ENCODE assay signal across 1 mouse cellular context in the genomic region with DNA sequence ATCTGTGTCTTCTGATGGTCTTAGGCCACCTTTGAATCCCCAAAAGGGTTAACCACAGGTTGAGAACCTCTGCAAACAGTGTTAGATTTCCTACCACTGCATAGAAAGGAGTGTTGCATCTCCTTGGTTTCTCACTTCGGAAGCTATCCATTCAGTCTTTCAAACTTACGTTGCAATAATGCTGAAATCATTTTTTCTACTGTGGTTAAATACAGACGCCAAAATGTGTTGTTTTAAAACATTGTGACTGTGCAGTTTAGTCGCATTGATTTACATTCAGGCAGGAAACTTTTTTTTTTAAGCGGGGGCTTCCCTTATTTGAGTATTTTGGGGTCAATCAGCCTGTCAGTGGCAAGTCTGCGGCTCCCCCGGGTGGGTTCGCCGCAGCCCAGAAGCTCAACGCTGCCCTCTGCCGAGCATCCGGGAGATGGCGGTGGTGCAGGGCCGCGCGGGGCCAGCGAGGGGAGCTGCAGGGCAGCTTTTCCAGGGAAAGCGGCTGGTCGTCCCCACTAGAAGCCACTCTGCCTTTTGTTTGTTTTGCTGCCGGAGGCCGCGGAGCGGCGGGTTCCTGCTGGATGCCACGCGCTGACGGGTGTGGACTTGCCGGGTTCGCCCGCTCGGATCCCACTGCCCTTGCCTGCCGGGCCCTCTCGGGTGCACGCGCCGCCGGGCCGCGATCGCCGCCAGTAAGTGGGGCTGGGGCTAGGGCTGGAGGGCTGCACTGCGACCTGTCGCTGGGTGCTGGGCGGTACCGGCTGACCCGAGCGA.
TF ChIP-seq lines count a peak whose summit lies in the region.

No protein-coding gene starts in this region.

TF ChIP-seq in CH12.LX, 34 proteins besides CTCF, POLR2A, EP300 and RAD21 (continued from another document):
- TF ChIP-seq UBTF (IDR thresholded peaks at IDR 0.05; ENCODE audit: low read depth, low read length), result peak; percentile 73; the same call in 1 of the 2 replicates
- peak; percentile 21; the same call in 1 of the 2 replicates for TF ChIP-seq JUN (IDR thresholded peaks at IDR 0.05; ENCODE audit: insufficient read depth, low read depth, low read length)
- peak; percentile 95 for TF ChIP-seq SMC3 (IDR thresholded peaks at IDR 0.05; ENCODE audit: low read depth, low read length)
- 0 out of 2 replicates have a peak, but pooled peaks have one; percentile 38 for TF ChIP-seq MYC (IDR thresholded peaks at IDR 0.05; ENCODE audit: low read depth, low read length)
- peak; percentile 52; the same call in 1 of the 2 replicates for TF ChIP-seq HCFC1 (IDR thresholded peaks at IDR 0.05; ENCODE audit: low read depth, low read length)
- peak; percentile 55; the same call in 1 of the 2 replicates for TF ChIP-seq BHLHE40 (IDR thresholded peaks at IDR 0.05; ENCODE audit: low read depth, low read length)
- TF ChIP-seq ZC3H11A (IDR thresholded peaks at IDR 0.05; ENCODE audit: low read depth, low read length), result peak; percentile 37; the same call in 1 of the 2 replicates
- no peak for TF ChIP-seq USF1 (IDR thresholded peaks at IDR 0.05; ENCODE audit: low read depth, low read length)
- TF ChIP-seq E2F4 (IDR thresholded peaks at IDR 0.05; ENCODE audit: insufficient replicate concordance, low read depth, low read length), result no peak
- 0 out of 2 replicates have a peak, but pooled peaks have one; percentile 47 for TF ChIP-seq SIN3A (IDR thresholded peaks at IDR 0.05; ENCODE audit: low read length)
- TF ChIP-seq GABPA (IDR thresholded peaks at IDR 0.05; ENCODE audit: insufficient replicate concordance, low read depth, low read length), result no peak
- TF ChIP-seq JUND (conservative IDR thresholded peaks at IDR 0.05; ENCODE audit: low read depth, low read length), result peak; percentile 4; the same call in 1 of the 2 replicates
- TF ChIP-seq TCF12 (IDR thresholded peaks at IDR 0.05; ENCODE audit: low read depth, low read length), result peak; percentile 78
- TF ChIP-seq ELF1 (IDR thresholded peaks at IDR 0.05; ENCODE audit: low read depth, low read length), result 0 out of 2 replicates have a peak, but pooled peaks have one; percentile 47
- TF ChIP-seq RCOR1 (conservative IDR thresholded peaks at IDR 0.05; ENCODE audit: low read depth, low read length), result 0 out of 2 replicates have a peak, but pooled peaks have one; percentile 42
- TF ChIP-seq IRF4 (IDR thresholded peaks at IDR 0.05; ENCODE audit: low read depth, low read length), result peak; percentile 60
- no peak for TF ChIP-seq MAX (IDR thresholded peaks at IDR 0.05; ENCODE audit: low read length)
- TF ChIP-seq CHD1 (IDR thresholded peaks at IDR 0.05; ENCODE audit: low read depth, low read length), result no peak
- 0 out of 2 replicates have a peak, but pooled peaks have one; percentile 58 for TF ChIP-seq ZMIZ1 (IDR thresholded peaks at IDR 0.05; ENCODE audit: low read depth, low read length)
